Mouse (Mus musculus) liver, embryonic 13.5 days (tissue): Measurements from ENCODE around the gene Zfp507. TPM values are rescaled to one million over a fixed set of nuclear protein-coding genes. Genes with fewer than 3 reads are reported as not detected.

ENCODE experiments used
- ATAC-seq: fragments of 200-750 bp; cut with Nextera tagmentation; 2 replicates; pipeline ENCODE4 v1.8.0; 2017; ENCODE audit warnings: low read depth, mild to moderate bottlenecking, moderate number of reproducible peaks, moderate library complexity
- DNase-seq: peaks from one replicate; pipeline ENCODE4 v3.0.0; 2022
- H3K27ac ChIP-seq: fragments of 300-500 bp; sonication (generic); 2 replicates; pipeline ENCODE4 v1.5.1; 2015; ENCODE audit warnings: moderate library complexity, mild to moderate bottlenecking, inconsistent platforms
- H3K27me3 ChIP-seq: fragments of 300-500 bp; sonication (generic); 2 replicates; pipeline ENCODE4 v1.6.1; 2015; ENCODE audit warnings: mild to moderate bottlenecking, inconsistent platforms
- H3K36me3 ChIP-seq: fragments of 300-500 bp; sonication (generic); 2 replicates; pipeline ENCODE4 v1.6.1; 2015; ENCODE audit warnings: mild to moderate bottlenecking, inconsistent platforms
- H3K4me1 ChIP-seq: fragments of 300-500 bp; sonication (generic); replicated peaks from 2 replicates; pipeline ENCODE4 v1.6.1; 2015; ENCODE audit warnings: inconsistent platforms
- H3K4me2 ChIP-seq: fragments of 300-500 bp; sonication (generic); 2 replicates; pipeline ENCODE4 v1.6.1; 2015; ENCODE audit warnings: inconsistent platforms, mild to moderate bottlenecking, moderate library complexity
- H3K4me3 ChIP-seq: fragments of 300-500 bp; sonication (generic); replicated peaks from 2 replicates; pipeline ENCODE4 v1.5.1; 2015; ENCODE audit warnings: mild to moderate bottlenecking, inconsistent platforms
- H3K9ac ChIP-seq: fragments of 300-500 bp; sonication (generic); 2 replicates; pipeline ENCODE4 v1.6.1; 2015; ENCODE audit warnings: mild to moderate bottlenecking, inconsistent platforms
- H3K9me3 ChIP-seq: fragments of 300-500 bp; sonication (generic); replicated peaks from 2 replicates; pipeline ENCODE4 v1.6.1; 2016; ENCODE audit warnings: inconsistent platforms
- WGBS: fragments of 180-500 bp; shearing (Covaris S2); methylation state at CpG from one replicate; pipeline ENCODE4 v1.1.7; 2015; ENCODE audit not compliant: insufficient replicate concordance; 5-methylcytosine and 5-hydroxymethylcytosine counted together
- polyA plus RNA-seq: library from polyadenylated mRNA; unstranded; fragments of >200 nt; fragmentation: Nextera tagmentation; extraction: Ambion mirVana; gene quantifications from 2 replicates; pipeline ENCODE4 v1.2.1, GENCODE M21; 2015

Gene Zfp507
- polyA plus RNA-seq, 1 experiment from 2014 or later: 4.6 TPM

DNA sequence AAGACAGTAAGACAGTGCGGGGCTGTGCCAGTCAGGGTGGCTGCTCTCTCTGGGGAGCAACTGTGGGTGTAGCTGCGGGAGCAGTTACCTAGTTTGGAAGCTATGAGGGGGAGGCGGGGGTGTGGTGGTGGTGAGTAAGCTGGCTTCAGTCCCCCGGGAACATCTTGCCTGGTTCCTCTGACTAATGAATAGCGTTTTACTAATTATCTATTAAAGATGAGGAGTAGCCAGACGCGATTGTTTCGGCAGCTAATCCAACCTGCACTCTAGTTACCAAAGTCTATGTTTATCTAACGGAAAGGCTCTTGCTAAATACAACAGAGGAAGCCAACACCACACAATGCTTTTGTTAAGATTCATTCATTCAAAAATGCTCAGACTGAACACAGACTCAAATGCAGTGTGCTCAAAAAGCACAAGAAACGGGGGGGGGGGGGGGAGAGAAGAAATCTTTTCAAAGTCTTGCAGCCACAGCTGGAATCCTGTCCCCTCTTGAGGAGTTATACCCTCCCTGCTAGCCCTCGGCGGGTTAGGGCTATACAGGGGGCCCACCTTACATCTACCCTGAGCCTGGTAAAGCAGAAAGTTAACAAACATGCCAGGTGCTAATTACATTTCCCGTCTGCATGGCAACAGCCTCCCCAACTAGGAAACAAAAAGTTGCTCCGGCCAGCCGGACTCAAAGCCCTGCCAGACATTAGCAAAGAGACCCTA is 49.3 kb downstream of the Zfp507 start:
- Histone ChIP-seq H3K4me2 (peak overlapping the region; percentile 97), H3K9ac (peak overlapping the region; percentile 74), H3K9me3 (no peaks in the 10 kb centered on the region), H3K27me3 (no peaks in the 10 kb centered on the region), H3K36me3 (peaks cover 17% of the 10 kb centered on the region), H3K4me3 (peak overlapping the region; percentile 74), H3K27ac (peak overlapping the region; percentile 23; the same call in 1 of the 2 replicates), H3K4me1 (peaks cover 23% of the 10 kb centered on the region)
- no peak for ATAC-seq
- 7% methylated on average over 15 of the region's 15 CpGs for WGBS
- no peak for DNase-seq

DNA sequence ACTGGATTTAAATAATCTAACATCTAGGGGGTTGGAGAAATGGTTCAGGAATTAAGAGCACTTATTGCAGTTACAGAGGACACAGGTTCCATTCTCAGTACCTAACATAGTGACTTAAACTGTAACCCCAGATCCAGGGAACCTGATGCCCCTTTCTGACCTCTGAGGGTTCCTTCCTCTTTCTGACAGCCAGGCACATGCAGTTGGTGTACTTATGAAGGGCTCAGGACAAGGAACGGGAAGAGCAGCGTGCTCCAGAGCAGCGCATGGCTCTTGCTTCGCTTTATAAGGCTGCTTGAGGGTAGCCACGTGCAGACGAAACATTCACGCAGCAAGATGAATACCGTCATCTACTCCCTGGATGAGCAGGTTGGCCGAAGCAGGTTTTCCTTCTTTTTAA is 51.9 kb downstream of the Zfp507 start:
- no peak overlapping the region for H3K4me3 ChIP-seq
- H3K9ac ChIP-seq: no peak overlapping the region
- H3K27me3 ChIP-seq: no peaks in the 10 kb centered on the region
- H3K36me3 ChIP-seq: peaks cover 30% of the 10 kb centered on the region
- H3K4me2 ChIP-seq: no peak overlapping the region
- no peak overlapping the region for H3K27ac ChIP-seq
- WGBS: 63% methylated on average over 9 of the region's 9 CpGs
- ATAC-seq (no peak), DNase-seq (no peak)
- peaks cover 19% of the 10 kb centered on the region for H3K4me1 ChIP-seq
- no peaks in the 10 kb centered on the region for H3K9me3 ChIP-seq

DNA sequence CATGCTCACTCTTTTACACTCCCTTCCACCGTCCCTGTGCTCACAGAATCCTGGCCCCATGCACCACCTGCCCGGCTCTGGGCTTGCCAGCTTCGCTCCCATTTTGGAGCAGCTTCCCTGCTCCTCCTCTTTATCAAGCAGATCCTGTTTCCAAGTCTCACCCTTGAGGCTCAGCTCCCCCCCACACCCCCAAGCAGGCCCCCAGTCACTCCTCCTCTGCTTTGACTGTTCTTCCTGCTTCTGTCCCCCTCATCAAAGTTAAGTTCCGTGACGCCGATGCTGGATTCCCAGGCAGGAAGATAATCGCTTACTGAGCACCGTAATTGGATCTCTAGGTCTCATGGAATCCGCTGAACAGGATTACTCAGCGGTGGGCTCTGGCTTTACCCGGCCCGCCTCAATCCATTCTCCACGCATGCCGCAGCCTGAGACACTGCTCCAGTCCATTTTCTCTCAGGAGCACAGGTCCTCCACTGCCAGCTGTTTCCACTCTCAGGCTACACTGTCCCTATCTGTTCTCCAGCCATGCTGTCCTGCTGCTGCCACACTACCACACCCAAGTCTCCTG is 55.3 kb downstream of the Zfp507 start:
- Histone ChIP-seq H3K9me3 (no peaks in the 10 kb centered on the region), H3K4me1 (peaks cover 12% of the 10 kb centered on the region), H3K9ac (no peak overlapping the region), H3K36me3 (peaks cover 33% of the 10 kb centered on the region), H3K4me2 (no peak overlapping the region), H3K27ac (no peak overlapping the region), H3K27me3 (no peaks in the 10 kb centered on the region), H3K4me3 (no peak overlapping the region)
- ATAC-seq: no peak
- 86% methylated on average over 14 of the region's 14 CpGs for WGBS
- no peak for DNase-seq

DNA sequence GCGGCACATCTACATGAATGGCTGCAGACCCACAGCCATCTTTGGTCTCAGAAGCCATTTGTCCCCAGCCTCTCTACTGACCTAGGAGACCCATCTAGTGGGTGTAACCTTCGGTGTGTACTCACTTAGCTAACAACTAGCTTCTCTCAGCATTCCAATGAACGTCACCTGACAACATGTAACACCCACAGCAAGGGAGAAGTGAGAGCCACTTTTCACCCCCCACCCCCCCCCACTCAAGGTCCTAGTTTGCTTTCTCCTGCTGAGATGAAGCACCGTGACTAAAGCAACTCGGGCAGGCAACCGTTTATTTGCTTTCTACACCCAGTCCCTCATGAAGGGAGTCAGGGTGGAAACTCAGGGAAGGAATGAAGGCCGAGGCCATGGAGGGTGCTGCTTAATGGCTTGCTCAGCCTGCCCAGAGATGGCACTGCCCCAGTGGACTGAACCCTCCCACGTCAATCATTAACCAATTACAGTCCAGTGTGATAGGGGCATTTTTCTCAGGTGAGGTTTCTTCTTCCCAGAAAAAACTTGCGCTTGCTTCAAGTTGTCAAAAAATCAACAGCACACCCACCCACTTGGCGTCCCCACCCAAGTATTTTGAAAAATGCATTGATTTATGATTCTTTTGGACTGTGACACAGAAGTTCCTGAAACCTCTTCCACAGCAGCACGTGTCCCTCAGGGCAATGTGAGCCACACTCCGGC is 56.0 kb downstream of the Zfp507 start:
- Histone ChIP-seq H3K4me3 (no peak overlapping the region), H3K9ac (no peak overlapping the region), H3K4me2 (no peak overlapping the region), H3K27me3 (no peaks in the 10 kb centered on the region), H3K36me3 (peaks cover 33% of the 10 kb centered on the region), H3K4me1 (peaks cover 12% of the 10 kb centered on the region), H3K27ac (no peak overlapping the region), H3K9me3 (no peaks in the 10 kb centered on the region)
- 82% methylated on average over 12 of the region's 12 CpGs for WGBS
- DNase-seq (no peak), ATAC-seq (no peak)

DNA sequence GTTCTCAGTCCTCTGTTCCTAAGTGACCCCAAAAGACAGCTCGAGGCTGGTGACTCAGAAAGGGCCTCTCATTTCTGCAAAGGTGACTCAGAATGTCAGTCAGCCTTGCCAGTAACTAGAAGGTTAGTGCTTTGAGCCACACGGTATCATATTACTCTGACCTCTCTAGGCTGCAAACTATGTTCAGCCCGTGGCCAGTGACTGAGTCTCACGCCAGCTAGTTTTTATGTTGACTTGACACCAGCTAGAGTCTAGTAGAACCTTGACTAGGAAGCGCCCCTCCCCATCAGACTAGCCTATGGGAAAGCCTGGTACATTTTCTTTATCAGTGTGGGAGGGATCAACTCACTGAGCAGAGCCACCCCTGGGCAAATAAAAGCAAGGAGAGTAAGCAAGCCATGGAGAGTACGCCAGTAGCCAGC is 57.5 kb downstream of the Zfp507 start:
- peaks cover 30% of the 10 kb centered on the region for H3K36me3 ChIP-seq
- no peak for DNase-seq
- H3K27ac ChIP-seq: peak overlapping the region; percentile 64
- H3K9ac ChIP-seq: no peak overlapping the region
- H3K4me3 ChIP-seq: no peak overlapping the region
- H3K27me3 ChIP-seq: no peaks in the 10 kb centered on the region
- ATAC-seq: peak; percentile 74
- no peak overlapping the region for H3K4me2 ChIP-seq
- H3K4me1 ChIP-seq: peaks cover 12% of the 10 kb centered on the region
- no peaks in the 10 kb centered on the region for H3K9me3 ChIP-seq
- WGBS: 53% methylated on average over 6 of the region's 6 CpGs

DNA sequence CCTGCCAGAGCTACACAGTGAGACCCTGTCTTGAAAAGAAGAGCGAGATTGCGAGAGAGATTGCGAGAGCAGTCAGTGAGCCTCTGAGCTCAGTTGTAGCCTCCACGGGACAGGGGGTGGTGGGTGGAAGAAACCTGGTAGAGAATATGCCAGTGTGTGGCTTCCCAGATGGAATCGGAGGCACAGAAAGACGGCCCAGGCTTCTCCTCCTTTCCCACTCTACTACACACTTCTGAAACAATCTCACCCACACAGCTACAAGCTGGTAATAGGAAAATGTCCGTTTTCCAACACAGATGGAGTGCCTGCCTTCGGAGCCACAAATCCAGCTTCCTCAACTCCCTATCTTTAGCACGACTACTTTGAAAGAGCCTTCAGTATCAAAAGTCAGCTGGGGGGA is 58.0 kb downstream of the Zfp507 start:
- H3K4me2 ChIP-seq: no peak overlapping the region
- ATAC-seq (no peak), DNase-seq (no peak)
- peaks cover 29% of the 10 kb centered on the region for H3K36me3 ChIP-seq
- peaks cover 12% of the 10 kb centered on the region for H3K4me1 ChIP-seq
- H3K27ac ChIP-seq: peak overlapping the region; percentile 64
- no peak overlapping the region for H3K4me3 ChIP-seq
- WGBS: 70% methylated on average over 9 of the region's 9 CpGs
- H3K9me3 ChIP-seq: no peaks in the 10 kb centered on the region
- H3K9ac ChIP-seq: no peak overlapping the region
- no peaks in the 10 kb centered on the region for H3K27me3 ChIP-seq

DNA sequence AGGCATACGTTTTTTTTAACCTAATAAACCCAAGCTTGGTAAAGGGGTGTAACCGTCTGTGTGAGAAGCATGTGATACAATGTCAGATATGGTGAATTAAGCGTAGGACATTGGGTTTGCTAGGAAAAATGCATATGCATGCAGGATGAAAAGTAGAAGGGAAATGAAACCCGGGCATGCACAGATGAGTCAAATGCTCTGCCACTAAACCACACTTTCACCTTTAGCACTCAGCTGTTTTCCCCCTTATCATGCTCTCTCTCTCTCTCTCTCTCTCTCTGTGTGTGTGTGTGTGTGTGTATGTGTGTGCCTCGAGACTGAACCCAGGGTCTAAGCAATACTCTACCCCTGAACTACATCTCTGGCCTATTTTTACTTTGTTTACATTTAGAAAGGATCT is 60.5 kb downstream of the Zfp507 start:
- ATAC-seq (no peak), DNase-seq (no peak)
- no peaks in the 10 kb centered on the region for H3K9me3 ChIP-seq
- WGBS: 65% methylated on average over 5 of the region's 5 CpGs
- H3K27me3 ChIP-seq: no peaks in the 10 kb centered on the region
- H3K27ac ChIP-seq: no peak overlapping the region
- peaks cover 12% of the 10 kb centered on the region for H3K4me1 ChIP-seq
- H3K36me3 ChIP-seq: peaks cover 9% of the 10 kb centered on the region
- no peak overlapping the region for H3K4me2 ChIP-seq
- H3K4me3 ChIP-seq: no peak overlapping the region
- H3K9ac ChIP-seq: no peak overlapping the region

DNA sequence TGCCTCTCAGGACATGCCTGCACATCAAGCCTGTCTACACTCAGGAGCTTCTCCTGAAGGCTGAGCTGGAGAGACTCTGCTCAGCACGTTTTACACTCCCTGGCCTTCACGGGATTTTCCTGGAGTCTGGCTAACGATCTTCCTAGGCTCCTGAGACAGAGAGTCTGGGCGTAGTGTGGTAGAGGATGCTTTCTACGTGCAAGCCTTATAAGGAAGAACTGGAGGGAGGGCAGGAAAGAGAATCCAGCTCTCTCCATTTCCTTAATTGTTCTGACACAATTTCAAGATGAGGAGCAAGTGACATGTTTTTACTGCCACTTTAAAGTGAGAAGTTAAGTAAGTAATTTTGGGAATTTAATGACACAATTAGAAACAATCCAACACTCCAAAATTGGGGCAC is 60.9 kb downstream of the Zfp507 start:
- peaks cover 12% of the 10 kb centered on the region for H3K4me1 ChIP-seq
- H3K4me3 ChIP-seq: no peak overlapping the region
- no peak overlapping the region for H3K27ac ChIP-seq
- WGBS: 73% methylated on average over 5 of the region's 5 CpGs
- no peak overlapping the region for H3K9ac ChIP-seq
- DNase-seq: no peak
- ATAC-seq: no peak
- H3K4me2 ChIP-seq: no peak overlapping the region
- H3K27me3 ChIP-seq: no peaks in the 10 kb centered on the region
- H3K36me3 ChIP-seq: peaks cover 7% of the 10 kb centered on the region
- H3K9me3 ChIP-seq: no peaks in the 10 kb centered on the region

DNA sequence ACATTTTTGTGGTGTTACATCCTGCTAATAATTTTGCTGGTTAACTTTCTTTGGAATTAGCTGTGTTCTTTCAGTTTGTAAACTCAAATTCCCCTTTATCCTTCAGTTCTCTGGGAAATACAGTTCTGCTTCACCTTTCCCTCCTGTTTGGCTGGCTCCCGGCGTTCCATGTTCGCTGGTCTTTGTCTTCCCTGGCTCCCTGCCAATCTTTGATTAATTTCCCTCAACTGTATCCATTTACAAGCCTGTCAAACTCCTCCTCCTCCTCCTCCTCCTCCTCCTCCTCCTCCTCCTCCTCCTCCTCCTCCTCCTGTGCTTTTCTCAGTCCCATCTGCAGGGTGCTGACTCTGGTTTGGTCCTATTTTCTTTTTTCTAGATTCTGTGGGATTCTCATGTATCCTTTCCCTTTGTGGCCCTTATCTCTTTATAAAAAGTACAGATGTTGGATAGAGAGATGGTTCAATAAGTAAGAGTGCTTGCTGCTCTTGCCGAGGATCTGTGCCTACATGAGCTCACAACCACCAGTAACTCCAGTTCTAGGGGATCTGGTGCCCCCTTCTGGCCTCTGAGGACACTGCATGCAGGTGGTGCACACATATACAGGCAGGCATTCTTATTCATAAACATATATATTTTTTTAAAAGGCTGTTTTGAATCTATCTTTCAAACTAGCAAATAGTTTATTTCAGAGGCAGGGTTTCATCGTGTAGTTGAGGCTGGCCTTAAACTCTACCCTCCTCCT is 62.1 kb downstream of the Zfp507 start:
- H3K36me3 ChIP-seq: peaks cover 9% of the 10 kb centered on the region
- no peak overlapping the region for H3K4me3 ChIP-seq
- H3K9me3 ChIP-seq: no peaks in the 10 kb centered on the region
- H3K27ac ChIP-seq: no peak overlapping the region
- no peak overlapping the region for H3K4me2 ChIP-seq
- DNase-seq: peak; percentile 44
- peaks cover 8% of the 10 kb centered on the region for H3K4me1 ChIP-seq
- H3K27me3 ChIP-seq: no peaks in the 10 kb centered on the region
- WGBS: 72% methylated on average over 5 of the region's 5 CpGs
- no peak overlapping the region for H3K9ac ChIP-seq
- no peak for ATAC-seq

DNA sequence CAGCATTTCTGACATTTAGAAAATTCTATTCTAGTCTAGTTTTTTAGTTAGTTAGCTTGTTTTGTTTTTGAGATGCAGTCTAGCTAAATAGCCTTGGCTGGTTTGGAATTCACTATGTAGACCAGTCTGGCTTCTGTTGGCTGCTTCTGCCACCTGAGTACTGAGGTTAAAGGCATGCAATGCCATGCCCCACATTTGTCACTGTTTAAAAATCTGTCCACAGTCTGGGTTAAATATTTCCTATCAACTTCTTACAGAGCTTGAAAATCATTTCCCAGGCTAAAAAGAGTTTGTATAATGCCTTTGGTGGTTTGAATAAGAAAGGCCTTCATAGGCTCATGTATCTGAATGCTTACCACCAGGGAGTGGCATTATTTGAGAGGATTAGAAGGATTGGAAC is 63.9 kb downstream of the Zfp507 start:
- ATAC-seq (no peak), DNase-seq (no peak)
- H3K9ac ChIP-seq: no peak overlapping the region

DNA sequence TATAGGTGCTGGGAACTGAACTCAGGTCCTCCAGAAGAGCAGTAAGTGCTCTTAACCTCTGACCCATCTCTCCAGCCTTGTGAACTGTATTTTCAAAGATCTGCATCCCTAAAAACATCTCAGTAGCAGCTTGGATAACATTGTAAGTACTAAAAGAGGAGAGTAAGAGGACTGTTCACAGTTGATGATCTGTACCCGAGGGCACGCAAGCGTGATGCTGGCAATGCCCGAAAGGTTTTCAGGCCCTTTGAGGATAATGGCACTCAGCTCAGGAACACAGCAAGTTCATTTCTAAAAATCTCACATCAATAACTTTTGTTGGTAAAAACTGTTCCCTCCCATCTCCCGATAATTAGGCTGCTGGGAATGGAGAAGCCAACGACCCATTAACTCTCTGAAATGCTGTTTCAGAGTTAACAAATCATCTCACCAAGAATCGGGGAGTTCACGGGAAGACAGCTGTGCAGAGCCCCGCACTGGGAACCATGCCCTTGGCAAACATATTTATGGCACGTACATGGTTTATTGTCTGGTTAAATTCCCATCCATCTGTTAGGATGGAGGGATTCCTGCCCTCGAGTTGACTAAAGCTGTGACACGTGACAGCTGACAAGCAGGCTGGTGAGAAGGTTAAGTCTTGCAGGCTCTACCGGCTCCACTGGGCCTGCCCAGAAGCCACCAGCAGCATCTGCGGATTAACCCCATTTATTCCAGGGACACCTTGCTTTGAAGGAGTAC is 69.3 kb downstream of the Zfp507 start:
- ATAC-seq: no peak
- Histone ChIP-seq H3K36me3 (peaks cover 8% of the 10 kb centered on the region), H3K27me3 (no peaks in the 10 kb centered on the region), H3K4me3 (no peak overlapping the region), H3K27ac (no peak overlapping the region), H3K9ac (no peak overlapping the region), H3K9me3 (no peaks in the 10 kb centered on the region), H3K4me1 (no peaks in the 10 kb centered on the region), H3K4me2 (no peak overlapping the region)
- DNase-seq: no peak
- 76% methylated on average over 14 of the region's 14 CpGs for WGBS

More for the DNA sequence above, 63.9 kb downstream of the Zfp507 start:
- no peak overlapping the region for H3K4me2 ChIP-seq
- no peak overlapping the region for H3K4me3 ChIP-seq
- no peaks in the 10 kb centered on the region for H3K9me3 ChIP-seq
- H3K27me3 ChIP-seq: no peaks in the 10 kb centered on the region
- H3K36me3 ChIP-seq: peaks cover 8% of the 10 kb centered on the region
- H3K27ac ChIP-seq: no peak overlapping the region
- peaks cover 7% of the 10 kb centered on the region; the same call in 1 of the 2 replicates for H3K4me1 ChIP-seq
